Mouse (Mus musculus) olfactory bulb, adult 2 months (tissue): ENCODE results near the gene Spsb4. TPM values are rescaled to one million over a fixed set of nuclear protein-coding genes. Genes with fewer than 3 reads are reported as not detected.
A peak's percentile ranks its signal among the peaks of the same experiment; 100 is the strongest.
"Not testable (repeated sequence)": the region's sequence is repeated elsewhere in the genome, so short reads cannot be mapped to it uniquely, and the experiment has no call there.

Experiments used
- H3K27ac ChIP-seq: fragments of 200-500 bp; 2 replicates; pipeline ENCODE4 v1.5.1; 2012; ENCODE audit warnings: low read depth, low read length; ENCODE audit not compliant: insufficient read depth
- H3K4me1 ChIP-seq: fragments of 200-500 bp; 2 replicates; pipeline ENCODE4 v1.6.1; 2012; ENCODE audit warnings: low read length; ENCODE audit not compliant: control insufficient read depth, insufficient read depth
- H3K4me3 ChIP-seq: fragments of 200-500 bp; 2 replicates; pipeline ENCODE4 v1.5.1; 2012; ENCODE audit warnings: mild to moderate bottlenecking, low read depth, low read length, moderate library complexity; ENCODE audit not compliant: insufficient read depth
- CTCF ChIP-seq: fragments of 200-500 bp; IDR thresholded peaks from 2 replicates; pipeline ENCODE4 v1.5.1; 2012; ENCODE audit warnings: low read depth, mild to moderate bottlenecking, low read length, moderate library complexity; ENCODE audit not compliant: insufficient read depth
- POLR2A ChIP-seq: fragments of 200-500 bp; IDR thresholded peaks from 2 replicates; pipeline ENCODE4 v1.6.1; 2012; ENCODE audit warnings: mild to moderate bottlenecking, low read depth, low read length, moderate library complexity; ENCODE audit not compliant: insufficient read depth
- WGBS: fragments of 180-500 bp; shearing (Covaris S2); methylation state at CpG from one replicate; pipeline ENCODE4 v1.1.7; 2018; 5-methylcytosine and 5-hydroxymethylcytosine counted together
- polyA plus RNA-seq: library from polyadenylated mRNA; stranded (reverse); fragments of >200 nt; gene quantifications from 2 replicates; pipeline ENCODE4 v1.2.4, GENCODE M21; 2012; ENCODE audit warnings: low replicate concordance; ENCODE audit not compliant: missing spikeins, insufficient read depth, insufficient read length

Gene Spsb4
- polyA plus RNA-seq, 1 experiment: not detected

DNA sequence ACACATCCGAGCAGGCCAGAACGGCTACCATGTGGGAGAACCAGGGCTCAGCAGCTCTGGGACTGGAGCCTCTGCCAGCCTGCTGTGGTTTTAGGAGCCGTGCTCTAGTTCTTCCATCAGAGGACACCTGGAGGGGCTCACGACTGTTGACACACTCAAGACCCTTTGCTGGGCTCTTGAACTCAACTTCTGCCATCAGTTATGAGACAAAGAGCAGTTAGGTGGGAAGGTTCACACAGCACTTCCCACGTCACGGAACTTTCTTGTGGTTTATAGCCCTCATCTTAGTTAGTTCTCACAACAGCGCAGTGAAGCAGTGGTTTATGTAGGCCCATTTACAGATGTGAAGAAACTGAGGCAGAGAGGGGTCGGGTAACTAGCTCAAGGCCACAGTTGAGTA, 65.2 kb downstream of the Spsb4 start:
- peak overlapping the region; percentile 75 for H3K27ac ChIP-seq
- no peak overlapping the region for H3K4me3 ChIP-seq
- peaks cover 71% of the 10 kb centered on the region for H3K4me1 ChIP-seq
- 92% methylated on average over 8 of the region's 8 CpGs for WGBS
- TF ChIP-seq POLR2A: no peak
- TF ChIP-seq CTCF: no peak

DNA sequence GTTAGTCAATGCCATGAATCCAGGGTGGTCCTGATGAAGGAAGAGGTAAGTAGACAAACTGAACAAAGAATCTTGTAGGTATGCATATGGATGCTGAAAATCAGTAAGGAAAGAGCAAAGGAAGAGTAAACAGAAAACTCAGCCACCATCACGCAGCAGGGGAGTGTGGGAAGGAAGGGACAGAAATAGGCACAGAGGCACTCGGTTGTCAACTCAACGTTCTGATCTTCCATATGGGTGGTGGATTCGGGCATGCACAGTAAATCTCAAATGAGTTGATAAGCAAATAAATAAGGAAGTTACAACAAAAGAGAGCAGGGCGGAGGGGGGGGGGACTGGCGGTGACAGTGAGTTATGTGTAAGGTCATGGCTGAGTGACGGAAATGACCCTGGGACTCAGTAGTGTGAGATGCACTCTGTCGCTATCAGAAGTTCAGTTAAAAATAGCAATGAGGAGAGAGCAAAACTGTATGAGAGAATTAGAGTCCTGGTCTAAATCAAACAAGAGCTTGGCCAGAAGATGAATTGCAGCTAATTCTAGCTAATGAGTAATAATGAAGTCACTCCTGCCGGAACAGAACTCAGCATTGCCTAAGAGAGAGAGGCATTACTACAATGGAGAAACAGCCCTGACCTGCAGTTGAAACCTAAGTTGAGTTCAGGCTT, 66.2 kb downstream of the Spsb4 start:
- TF ChIP-seq CTCF: no peak
- TF ChIP-seq POLR2A: no peak
- Histone ChIP-seq H3K4me3 (no peak overlapping the region), H3K4me1 (peaks cover 61% of the 10 kb centered on the region), H3K27ac (peak overlapping the region; percentile 93)
- WGBS: 46% methylated on average over 9 of the region's 9 CpGs

DNA sequence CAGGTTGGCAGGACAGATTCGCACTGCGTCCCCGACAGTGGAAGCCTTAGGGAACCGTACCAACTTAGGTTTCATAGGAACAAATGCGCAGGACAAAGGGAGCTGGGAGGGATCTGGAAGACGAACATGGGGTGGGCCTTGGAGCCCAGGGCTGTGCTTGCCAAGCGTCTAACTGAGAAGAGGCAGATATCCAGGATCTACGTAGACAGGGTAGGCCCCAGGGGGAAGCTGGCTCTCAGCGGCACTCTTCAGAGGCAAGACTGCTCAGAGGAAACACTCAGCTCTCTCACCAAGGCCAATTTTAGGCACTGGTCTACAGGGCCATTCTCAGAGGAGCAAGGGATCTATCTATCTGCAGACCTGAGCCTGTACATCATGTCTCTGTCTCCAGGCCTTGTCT, 69.1 kb downstream of the Spsb4 start:
- 59% methylated on average over 9 of the region's 9 CpGs for WGBS
- TF ChIP-seq CTCF (no peak), POLR2A (no peak)

DNA sequence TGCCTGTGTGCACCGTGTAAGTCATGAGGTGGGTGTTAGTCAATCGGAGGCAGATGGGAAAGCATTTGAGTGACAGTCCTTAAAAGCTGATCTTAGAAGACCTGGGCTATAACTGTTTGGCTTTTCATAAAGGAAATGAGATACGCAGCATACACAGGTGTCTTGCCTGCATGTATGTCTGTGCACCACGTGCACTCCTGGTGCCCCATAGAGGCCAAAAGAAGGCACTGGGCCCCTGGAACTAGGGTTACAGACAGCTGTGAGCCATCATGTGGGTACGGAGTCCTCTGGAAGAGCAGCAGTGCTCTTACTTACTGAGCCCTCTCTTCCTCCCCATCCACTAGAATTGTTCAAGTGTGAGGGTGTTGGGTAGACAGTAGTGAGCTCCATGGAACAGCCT, 70.1 kb downstream of the Spsb4 start:
- no peak for TF ChIP-seq POLR2A
- TF ChIP-seq CTCF: no peak
- H3K4me1 ChIP-seq: peaks cover 40% of the 10 kb centered on the region
- no peak overlapping the region for H3K27ac ChIP-seq
- 91% methylated on average over 5 of the region's 5 CpGs for WGBS
- H3K4me3 ChIP-seq: no peak overlapping the region

More for the DNA sequence above, 69.1 kb downstream of the Spsb4 start:
- Histone ChIP-seq H3K4me3 (no peak overlapping the region), H3K4me1 (peaks cover 47% of the 10 kb centered on the region), H3K27ac (no peak overlapping the region)

DNA sequence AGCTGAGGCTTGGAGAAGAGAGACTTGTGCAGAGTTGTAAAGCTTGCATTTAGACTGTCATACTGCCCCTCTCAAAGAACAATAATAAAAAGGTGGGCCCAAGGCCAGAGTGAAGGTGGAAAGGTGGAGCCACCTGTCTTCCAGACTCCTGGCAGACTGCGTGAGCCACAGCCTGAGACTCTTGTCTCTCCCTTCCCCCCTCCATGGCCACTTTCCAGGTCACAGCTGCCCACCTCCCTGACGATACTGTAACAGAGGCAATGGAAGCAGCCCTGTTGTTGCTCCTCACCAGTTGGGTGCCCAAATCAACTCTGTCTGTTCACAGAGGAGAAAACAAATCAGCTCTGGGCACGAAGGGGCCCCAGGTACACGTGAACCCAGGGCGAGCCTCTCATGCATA, 71.5 kb downstream of the Spsb4 start:
- TF ChIP-seq POLR2A (no peak), CTCF (no peak)
- Histone ChIP-seq H3K4me3 (no peak overlapping the region), H3K27ac (no peak overlapping the region), H3K4me1 (peaks cover 35% of the 10 kb centered on the region)
- 87% methylated on average over 5 of the region's 5 CpGs for WGBS

DNA sequence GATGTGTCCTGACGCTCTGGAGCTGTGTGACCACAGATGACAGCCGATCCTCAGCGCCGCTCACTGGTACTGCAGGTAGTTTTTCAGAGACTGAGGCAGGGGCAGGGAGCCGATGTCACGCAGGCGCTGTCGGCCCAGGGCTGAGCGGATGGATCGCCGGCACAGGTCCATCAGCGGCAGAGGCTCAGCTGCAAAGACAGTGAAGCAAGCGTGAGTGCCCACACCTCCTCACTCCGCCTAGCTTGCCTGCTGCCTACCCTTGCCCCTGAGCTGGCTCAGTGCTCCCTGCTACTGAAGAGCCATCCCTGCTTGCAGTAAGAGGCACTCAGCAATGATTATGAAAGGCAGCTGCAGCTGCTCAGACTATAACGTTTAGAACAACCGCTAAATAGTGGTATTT, 74.1 kb downstream of the Spsb4 start:
- WGBS: 69% methylated on average over 16 of the region's 16 CpGs
- no peak overlapping the region for H3K27ac ChIP-seq
- TF ChIP-seq CTCF (no peak), POLR2A (no peak)
- H3K4me3 ChIP-seq: no peak overlapping the region
- H3K4me1 ChIP-seq: peaks cover 18% of the 10 kb centered on the region

DNA sequence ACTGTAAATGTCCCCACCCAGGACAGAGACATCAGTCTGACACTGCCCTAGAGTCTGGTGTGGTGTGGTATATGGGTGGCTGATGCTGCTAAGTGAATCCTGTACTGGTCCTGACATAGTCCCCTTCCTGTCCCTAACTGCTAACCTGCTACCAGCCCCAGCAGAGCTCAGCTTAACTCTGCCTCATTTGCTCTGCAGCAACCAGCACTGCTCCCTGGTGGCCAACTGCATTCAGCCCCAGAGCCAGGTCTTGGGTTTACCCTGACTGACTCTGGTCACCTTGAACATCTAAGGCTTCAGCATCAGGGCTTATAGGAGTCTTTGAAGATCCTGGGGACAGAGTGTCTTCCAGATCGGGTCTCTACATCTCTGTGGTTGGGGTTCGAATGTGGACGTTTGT, 75.7 kb downstream of the Spsb4 start:
- peaks cover 12% of the 10 kb centered on the region for H3K4me1 ChIP-seq
- H3K27ac ChIP-seq: no peak overlapping the region
- TF ChIP-seq POLR2A (no peak), CTCF (peak; percentile 26; the same call in 1 of the 2 replicates)
- 89% methylated on average over 3 of the region's 3 CpGs for WGBS
- H3K4me3 ChIP-seq: no peak overlapping the region

DNA sequence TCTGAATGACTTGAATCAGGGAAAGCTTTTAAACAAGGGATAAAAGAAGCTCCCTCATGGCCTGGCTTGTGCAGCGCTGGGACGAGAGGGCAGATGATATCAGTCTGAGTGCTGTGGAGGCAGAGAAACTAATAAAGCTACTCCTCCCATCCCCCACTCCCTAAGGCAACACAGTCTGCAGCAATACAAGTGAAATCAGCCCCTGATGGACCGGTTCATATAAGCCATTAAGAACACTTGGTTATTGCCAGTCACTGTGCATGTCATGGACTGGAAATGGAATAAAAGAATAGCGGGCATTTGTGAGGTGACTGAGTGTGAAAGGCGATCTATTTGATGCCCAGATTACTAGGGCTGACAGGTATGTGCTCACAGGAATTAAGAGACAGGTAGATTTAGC, 79.8 kb downstream of the Spsb4 start:
- TF ChIP-seq POLR2A (no peak), CTCF (no peak)
- H3K27ac ChIP-seq: no peak overlapping the region
- H3K4me1 ChIP-seq: peaks cover 5% of the 10 kb centered on the region; the same call in 1 of the 2 replicates
- WGBS: 77% methylated on average over 5 of the region's 5 CpGs
- no peak overlapping the region for H3K4me3 ChIP-seq

DNA sequence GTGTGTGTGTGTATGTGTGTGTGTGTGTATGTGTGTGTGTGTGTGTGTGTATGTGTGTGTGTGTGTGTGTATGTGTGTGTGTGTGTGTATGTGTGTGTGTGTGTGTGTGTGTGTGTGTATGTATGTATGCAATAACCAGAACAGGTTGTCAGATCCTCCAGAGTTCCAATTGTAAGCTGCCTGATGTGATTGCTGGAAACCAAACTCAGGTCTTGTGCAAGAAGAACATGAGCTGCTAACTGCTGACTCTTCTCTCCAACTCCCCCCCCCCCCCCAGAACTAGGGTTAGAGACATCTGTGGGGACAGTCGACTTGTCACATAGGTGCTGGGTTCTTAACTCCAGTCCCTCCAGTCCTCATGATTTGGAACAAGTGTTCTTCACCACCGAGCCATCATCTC, 82.2 kb downstream of the Spsb4 start:
- H3K4me3 ChIP-seq, H3K27ac ChIP-seq, H3K4me1 ChIP-seq: not testable (repeated sequence)
- WGBS: 87% methylated on average over 2 of the region's 2 CpGs

DNA sequence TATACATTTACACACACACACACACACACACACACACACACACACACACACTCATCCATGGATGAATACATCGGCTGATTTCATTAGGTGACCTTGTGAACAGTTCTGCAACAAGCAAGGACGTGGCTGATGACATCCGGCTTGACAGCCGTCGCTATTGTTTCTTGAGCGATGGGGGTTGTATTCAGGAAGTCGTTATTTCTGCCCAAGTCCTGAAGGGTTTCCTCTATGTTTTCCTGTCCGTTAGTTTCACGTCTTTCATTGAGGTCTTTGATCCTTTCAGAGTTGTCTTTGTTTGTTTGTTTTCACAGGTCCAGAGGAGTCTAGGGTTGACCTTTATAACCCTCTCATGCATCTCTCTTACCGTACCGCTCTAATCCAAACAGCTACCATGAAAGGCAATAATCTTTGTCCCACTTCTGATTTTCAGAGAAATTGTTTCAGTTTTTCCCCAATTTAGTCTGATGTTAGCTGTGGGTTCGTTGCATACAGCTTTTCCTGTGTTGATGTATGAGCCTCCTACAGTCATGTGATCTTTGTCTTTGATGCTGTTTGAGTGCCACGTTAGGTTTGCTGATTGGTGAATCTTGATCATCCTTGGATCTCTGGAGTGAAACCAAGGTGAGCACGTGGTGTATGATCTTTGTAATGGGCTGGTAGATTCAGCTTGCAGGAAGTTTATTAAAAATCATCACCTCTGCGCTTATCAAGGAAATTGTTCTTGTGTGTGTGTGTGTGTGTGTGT, 82.9 kb downstream of the Spsb4 start:
- Histone ChIP-seq H3K27ac (no peak overlapping the region), H3K4me1 (no peaks in the 10 kb centered on the region), H3K4me3 (no peak overlapping the region)
- TF ChIP-seq CTCF: no peak
- 67% methylated on average over 15 of the region's 15 CpGs for WGBS
